Mouse (Mus musculus): ENCODE results near the gene Dusp1. TPM values are rescaled to one million over a fixed set of nuclear protein-coding genes. Genes with fewer than 3 reads are reported as not detected.

The Dusp1 gene
- polyA plus RNA-seq, 1 experiment = 58.4 TPM

DNA sequence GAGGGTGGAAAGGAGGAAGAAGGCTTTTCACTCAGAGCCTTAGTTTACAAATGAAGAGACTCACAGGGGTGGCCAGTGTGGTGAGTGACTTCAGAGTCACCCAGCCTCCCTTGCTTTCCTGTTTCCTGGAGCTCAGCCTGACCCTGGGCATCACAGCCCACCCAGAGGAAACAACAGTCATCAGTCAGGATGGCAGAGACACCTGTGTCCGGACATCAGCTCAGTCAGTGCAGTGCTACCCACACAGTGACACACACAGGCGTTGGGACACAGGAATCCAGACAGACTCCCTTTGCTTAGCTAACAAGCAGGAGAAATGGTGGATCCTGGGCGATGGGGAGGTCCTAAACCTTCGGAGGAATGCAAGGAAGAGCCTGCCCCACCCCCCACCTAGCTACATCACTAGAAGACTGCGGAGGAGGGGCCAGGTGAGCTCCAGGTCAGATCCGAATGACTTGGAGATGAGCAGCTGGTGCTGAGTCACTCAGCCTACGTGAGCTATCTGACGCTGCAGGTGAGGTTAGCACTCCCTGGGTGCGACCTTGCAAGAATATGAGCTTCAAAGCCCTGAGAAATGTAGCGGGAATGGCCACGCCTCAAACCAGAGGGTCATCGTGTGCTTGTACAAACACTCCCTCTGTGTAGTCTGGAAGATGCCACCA, 12.6 kb downstream of the Dusp1 start:
- TF ChIP-seq EP300 (IDR thresholded peaks at IDR 0.05; ENCODE audit: insufficient read depth, low read depth, low read length) (peak; percentile 100), POLR2A (IDR thresholded peaks at IDR 0.05; ENCODE audit: insufficient read depth, low read length) (peak; percentile 13), CTCF (IDR thresholded peaks at IDR 0.05; ENCODE audit: low read depth, low read length) (no peak)
- no peaks in the 10 kb centered on the region for H3K9me3 ChIP-seq (replicated peaks; ENCODE audit: control insufficient read depth, insufficient read depth, low read length, poor library complexity, severe bottlenecking)
- H3K9ac ChIP-seq (ENCODE audit: low read depth, poor library complexity, severe bottlenecking) = peak overlapping the region; percentile 13
- no peaks in the 10 kb centered on the region for H3K27me3 ChIP-seq (ENCODE audit: control insufficient read depth, insufficient read depth, low read length, poor library complexity, severe bottlenecking)
- H3K4me1 ChIP-seq (ENCODE audit: control insufficient read depth, insufficient read depth, low read length) = peaks cover 15% of the 10 kb centered on the region
- peak overlapping the region; percentile 98 for H3K27ac ChIP-seq (ENCODE audit: insufficient read depth, low read length)
- peak overlapping the region; percentile 70 for H3K4me3 ChIP-seq (ENCODE audit: low read depth, low read length)
- no peaks in the 10 kb centered on the region for H3K36me3 ChIP-seq (ENCODE audit: control insufficient read depth, insufficient read depth, low read length, poor library complexity, severe bottlenecking)

- H3K27ac ChIP-seq (ENCODE audit: insufficient read depth, low read length) = peak overlapping the region; percentile 98
Observed at GRCm38 (mm10) chr17:26548566-26548965, 13.4 kb downstream of the Dusp1 start.

GRCm38 (mm10) chr17:26547771-26548170, 14.2 kb downstream of the Dusp1 start:
- H3K27ac ChIP-seq (ENCODE audit: insufficient read depth, low read length) = peak overlapping the region; percentile 62

More at GRCm38 (mm10) chr17:26548566-26548965, 13.4 kb downstream of the Dusp1 start:
- Histone ChIP-seq H3K9ac (ENCODE audit: low read depth, poor library complexity, severe bottlenecking) (peak overlapping the region; percentile 56), H3K4me3 (ENCODE audit: low read depth, low read length) (peak overlapping the region; percentile 70), H3K4me1 (ENCODE audit: control insufficient read depth, insufficient read depth, low read length) (peaks cover 17% of the 10 kb centered on the region), H3K9me3 (replicated peaks; ENCODE audit: control insufficient read depth, insufficient read depth, low read length, poor library complexity, severe bottlenecking) (no peaks in the 10 kb centered on the region), H3K36me3 (ENCODE audit: control insufficient read depth, insufficient read depth, low read length, poor library complexity, severe bottlenecking) (no peaks in the 10 kb centered on the region), H3K27me3 (ENCODE audit: control insufficient read depth, insufficient read depth, low read length, poor library complexity, severe bottlenecking) (no peaks in the 10 kb centered on the region)
- TF ChIP-seq CTCF (IDR thresholded peaks at IDR 0.05; ENCODE audit: low read depth, low read length) (no peak), EP300 (IDR thresholded peaks at IDR 0.05; ENCODE audit: insufficient read depth, low read depth, low read length) (peak; percentile 92), POLR2A (IDR thresholded peaks at IDR 0.05; ENCODE audit: insufficient read depth, low read length) (no peak)

GRCm38 (mm10) chr17:26544319-26544963, 17.5 kb downstream of the Dusp1 start:
- H3K9ac ChIP-seq (ENCODE audit: low read depth, poor library complexity, severe bottlenecking) = no peak overlapping the region
- H3K4me3 ChIP-seq (ENCODE audit: low read depth, low read length) = no peak overlapping the region
- no peaks in the 10 kb centered on the region for H3K36me3 ChIP-seq (ENCODE audit: control insufficient read depth, insufficient read depth, low read length, poor library complexity, severe bottlenecking)
- H3K9me3 ChIP-seq (replicated peaks; ENCODE audit: control insufficient read depth, insufficient read depth, low read length, poor library complexity, severe bottlenecking) = no peaks in the 10 kb centered on the region
- no peak overlapping the region for H3K27ac ChIP-seq (ENCODE audit: insufficient read depth, low read length)
- H3K4me1 ChIP-seq (ENCODE audit: control insufficient read depth, insufficient read depth, low read length) = peaks cover 8% of the 10 kb centered on the region
- no peak for TF ChIP-seq EP300 (IDR thresholded peaks at IDR 0.05; ENCODE audit: insufficient read depth, low read depth, low read length)
- TF ChIP-seq POLR2A (IDR thresholded peaks at IDR 0.05; ENCODE audit: insufficient read depth, low read length) = no peak
- no peak for TF ChIP-seq CTCF (IDR thresholded peaks at IDR 0.05; ENCODE audit: low read depth, low read length)
- H3K27me3 ChIP-seq (ENCODE audit: control insufficient read depth, insufficient read depth, low read length, poor library complexity, severe bottlenecking) = no peaks in the 10 kb centered on the region

More at GRCm38 (mm10) chr17:26547771-26548170, 14.2 kb downstream of the Dusp1 start:
- Histone ChIP-seq H3K27me3 (ENCODE audit: control insufficient read depth, insufficient read depth, low read length, poor library complexity, severe bottlenecking) (no peaks in the 10 kb centered on the region), H3K9me3 (replicated peaks; ENCODE audit: control insufficient read depth, insufficient read depth, low read length, poor library complexity, severe bottlenecking) (no peaks in the 10 kb centered on the region), H3K36me3 (ENCODE audit: control insufficient read depth, insufficient read depth, low read length, poor library complexity, severe bottlenecking) (no peaks in the 10 kb centered on the region), H3K9ac (ENCODE audit: low read depth, poor library complexity, severe bottlenecking) (peak overlapping the region; percentile 56), H3K4me1 (ENCODE audit: control insufficient read depth, insufficient read depth, low read length) (peaks cover 17% of the 10 kb centered on the region), H3K4me3 (ENCODE audit: low read depth, low read length) (peak overlapping the region; percentile 7; the same call in 1 of the 2 replicates)
- no peak for TF ChIP-seq POLR2A (IDR thresholded peaks at IDR 0.05; ENCODE audit: insufficient read depth, low read length)
- TF ChIP-seq CTCF (IDR thresholded peaks at IDR 0.05; ENCODE audit: low read depth, low read length) = no peak
- TF ChIP-seq EP300 (IDR thresholded peaks at IDR 0.05; ENCODE audit: insufficient read depth, low read depth, low read length) = peak; percentile 90

DNA sequence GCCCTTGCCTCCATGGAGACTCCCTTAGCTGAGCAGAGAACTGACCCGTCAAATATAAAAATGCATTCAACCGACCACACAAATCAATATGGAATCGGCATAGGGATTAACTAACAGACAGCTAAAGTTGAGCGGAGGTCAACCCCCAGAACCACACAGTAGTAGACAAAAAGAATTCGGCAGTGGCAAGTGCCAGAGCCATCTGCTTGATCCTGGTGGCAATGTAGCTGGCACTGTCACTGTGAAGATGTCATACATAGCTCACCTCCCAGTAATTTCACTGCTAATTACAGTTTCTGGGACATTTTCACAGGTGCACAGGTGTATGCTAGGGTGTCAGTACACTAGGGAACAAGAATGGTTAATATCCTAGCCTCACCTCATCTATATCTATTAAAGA, 21.8 kb downstream of the Dusp1 start:
- H3K27me3 ChIP-seq (ENCODE audit: control insufficient read depth, insufficient read depth, low read length, poor library complexity, severe bottlenecking) = no peaks in the 10 kb centered on the region
- no peak for TF ChIP-seq CTCF (IDR thresholded peaks at IDR 0.05; ENCODE audit: low read depth, low read length)
- no peak for TF ChIP-seq POLR2A (IDR thresholded peaks at IDR 0.05; ENCODE audit: insufficient read depth, low read length)
- H3K36me3 ChIP-seq (ENCODE audit: control insufficient read depth, insufficient read depth, low read length, poor library complexity, severe bottlenecking) = no peaks in the 10 kb centered on the region
- no peak overlapping the region for H3K4me3 ChIP-seq (ENCODE audit: low read depth, low read length)
- peaks cover 13% of the 10 kb centered on the region for H3K4me1 ChIP-seq (ENCODE audit: control insufficient read depth, insufficient read depth, low read length)
- no peak overlapping the region for H3K9ac ChIP-seq (ENCODE audit: low read depth, poor library complexity, severe bottlenecking)
- no peak overlapping the region for H3K27ac ChIP-seq (ENCODE audit: insufficient read depth, low read length)
- H3K9me3 ChIP-seq (replicated peaks; ENCODE audit: control insufficient read depth, insufficient read depth, low read length, poor library complexity, severe bottlenecking) = no peaks in the 10 kb centered on the region

Data from ES-Bruce4 (cell line).